Mouse (Mus musculus) bone marrow macrophage, adult 2 months (primary cell): ENCODE results near the gene Gm44805.

Experiments
- CTCF ChIP-seq: IDR thresholded peaks from 2 replicates; pipeline ENCODE4 v1.5.1; 2012; ENCODE audit warnings: low read depth, mild to moderate bottlenecking, low read length, moderate library complexity
- POLR2A ChIP-seq: IDR thresholded peaks from 2 replicates; pipeline ENCODE4 v1.6.1; 2012; ENCODE audit warnings: mild to moderate bottlenecking, low read depth, low read length, borderline replicate concordance

DNA sequence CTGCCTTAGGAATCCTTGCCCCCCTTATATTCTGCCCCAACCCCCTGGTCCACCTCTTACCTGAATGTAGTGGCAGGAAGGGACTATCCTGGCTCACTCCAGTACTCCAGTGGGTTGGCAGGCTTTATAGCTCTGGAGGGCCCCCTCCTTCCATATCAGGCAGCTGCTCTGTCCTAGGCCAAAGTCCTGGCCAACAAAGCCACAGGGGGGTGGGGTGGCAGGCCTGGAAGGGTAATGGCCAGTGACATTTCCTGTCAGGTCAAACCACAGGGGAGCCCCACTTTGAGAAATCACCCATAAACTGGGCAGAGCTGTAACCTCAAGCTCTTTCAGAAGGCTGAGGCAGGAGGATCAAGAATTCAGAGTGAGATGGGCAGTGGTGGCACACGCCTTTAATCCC, 4.6 kb downstream of the Gm44805 start:
- TF ChIP-seq CTCF (no peak), POLR2A (no peak)
